Mouse (Mus musculus): ENCODE data around the gene Mrpl14. TPM values are rescaled to one million over a fixed set of nuclear protein-coding genes. Genes with fewer than 3 reads are reported as not detected.

The Mrpl14 gene
- polyA plus RNA-seq (2015; fragmentation: Nextera tagmentation; extraction: Ambion mirVana) = 191 and 214 TPM in 2 replicates

DNA sequence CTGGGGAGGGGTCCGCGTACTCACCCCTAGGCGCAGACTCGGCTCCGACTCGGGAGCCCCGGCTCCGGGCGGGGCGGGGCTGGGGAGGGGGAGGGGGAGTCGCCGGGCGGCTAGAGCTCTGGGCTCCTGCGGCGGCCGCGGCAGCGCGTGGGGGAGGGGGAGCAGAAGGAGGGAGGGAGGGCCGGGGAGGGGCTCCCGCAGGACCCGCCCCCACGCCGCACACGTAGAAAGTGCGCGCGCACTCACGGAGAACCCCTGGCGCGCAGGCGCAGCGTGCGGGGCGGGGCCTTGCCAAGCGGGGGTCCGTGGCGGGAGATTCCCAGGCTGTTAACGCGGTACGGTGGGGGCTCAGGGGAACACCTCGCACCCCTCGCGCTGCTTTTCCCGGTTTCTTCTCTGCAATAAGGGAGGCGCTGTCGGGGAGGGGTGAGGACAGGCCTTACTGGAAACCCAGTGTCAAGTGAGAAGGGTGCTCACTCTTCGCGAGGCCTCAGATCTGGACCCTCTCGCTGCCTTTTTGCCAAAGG, at the start of gene Mrpl14:
Gene Mrpl14, plus strand, starts transcription at position 230 of the 527 bp plus-strand sequence.
- H3K4me1 ChIP-seq (replicated peaks; ENCODE audit: control insufficient read depth, insufficient read depth, low read length) = peaks cover 22% of the 10 kb centered on the region
- peak within 1 kb of the TSS; percentile 85 for H3K27ac ChIP-seq (ENCODE audit: low read length)
- H3K36me3 ChIP-seq (ENCODE audit: control insufficient read depth, insufficient read depth, low read length) = no peaks in the 10 kb centered on the region
- peak within 1 kb of the TSS; percentile 73 for H3K4me2 ChIP-seq (ENCODE audit: low read depth, low read length)
- H3K9me3 ChIP-seq (ENCODE audit: control insufficient read depth, low read length) = no peaks in the 10 kb centered on the region
- 0% methylated on average over 37 of the region's 50 CpGs for WGBS
- peak within 1 kb of the TSS; percentile 94 for H3K4me3 ChIP-seq (ENCODE audit: low read length)
- no peaks in the 10 kb centered on the region for H3K27me3 ChIP-seq (ENCODE audit: control insufficient read depth, insufficient read depth, low read depth, low read length)
- peak; percentile 89 for ATAC-seq (ENCODE audit: low read depth)
- peak within 1 kb of the TSS; percentile 97 for H3K9ac ChIP-seq (ENCODE audit: low read length)

GRCm38 (mm10) chr17:45638596-45639295, 47.4 kb upstream of the Mrpl14 start:
- Histone ChIP-seq H3K4me3 (ENCODE audit: low read length) (no peak overlapping the region), H3K27me3 (ENCODE audit: control insufficient read depth, insufficient read depth, low read depth, low read length) (no peaks in the 10 kb centered on the region), H3K27ac (ENCODE audit: low read length) (no peak overlapping the region), H3K9me3 (ENCODE audit: control insufficient read depth, low read length) (no peaks in the 10 kb centered on the region), H3K4me2 (ENCODE audit: low read depth, low read length) (no peak overlapping the region), H3K36me3 (ENCODE audit: control insufficient read depth, insufficient read depth, low read length) (no peaks in the 10 kb centered on the region), H3K4me1 (replicated peaks; ENCODE audit: control insufficient read depth, insufficient read depth, low read length) (no peaks in the 10 kb centered on the region), H3K9ac (ENCODE audit: low read length) (no peak overlapping the region)
- 65% methylated on average over 16 of the region's 16 CpGs for WGBS
- ATAC-seq (ENCODE audit: low read depth) = no peak

DNA sequence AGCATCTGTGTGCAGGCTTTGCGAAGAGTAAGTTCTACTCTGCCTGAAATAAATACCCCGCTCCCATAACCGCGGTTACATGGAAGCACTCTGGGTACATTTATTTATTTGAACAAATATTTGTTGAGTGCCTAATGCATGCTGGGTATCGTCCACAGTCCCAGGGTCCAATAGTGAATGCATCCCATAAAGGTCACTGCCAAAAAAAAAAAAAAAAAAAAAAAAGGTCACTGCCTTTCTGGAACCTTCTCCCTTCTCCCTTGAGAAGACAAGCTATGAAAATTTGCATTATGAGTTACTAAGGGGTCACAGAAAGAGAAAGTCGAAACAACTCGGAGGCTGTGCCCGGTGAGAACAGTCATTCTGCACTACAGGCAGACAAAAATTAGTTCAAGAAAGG, 44.1 kb upstream of the Mrpl14 start:
- Histone ChIP-seq H3K36me3 (ENCODE audit: control insufficient read depth, insufficient read depth, low read length) (no peaks in the 10 kb centered on the region), H3K4me1 (replicated peaks; ENCODE audit: control insufficient read depth, insufficient read depth, low read length) (no peaks in the 10 kb centered on the region), H3K9ac (ENCODE audit: low read length) (no peak overlapping the region), H3K4me3 (ENCODE audit: low read length) (no peak overlapping the region), H3K4me2 (ENCODE audit: low read depth, low read length) (no peak overlapping the region), H3K27ac (ENCODE audit: low read length) (no peak overlapping the region), H3K27me3 (ENCODE audit: control insufficient read depth, insufficient read depth, low read depth, low read length) (no peaks in the 10 kb centered on the region), H3K9me3 (ENCODE audit: control insufficient read depth, low read length) (no peaks in the 10 kb centered on the region)
- no peak for ATAC-seq (ENCODE audit: low read depth)
- 76% methylated on average over 8 of the region's 8 CpGs for WGBS

DNA sequence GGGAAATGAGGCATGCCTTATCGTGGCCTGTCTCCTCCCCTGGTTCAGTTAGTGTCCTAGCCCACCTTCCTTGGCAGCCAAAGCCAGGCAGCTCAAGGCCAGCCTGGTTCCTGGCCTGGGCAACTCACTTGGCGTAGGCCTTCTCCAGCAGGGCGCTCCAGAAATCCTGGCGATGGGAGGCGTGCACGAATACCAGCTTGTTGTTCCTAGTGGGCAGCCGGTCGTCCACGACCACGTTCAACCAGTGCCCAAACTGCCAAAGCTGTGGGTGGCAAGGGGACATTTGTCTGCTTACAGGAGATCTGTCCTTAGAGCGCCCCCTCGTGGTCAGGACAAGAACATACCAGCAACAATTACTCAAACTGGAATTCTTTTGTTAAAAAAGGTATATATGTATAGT, 43.4 kb upstream of the Mrpl14 start:
- no peaks in the 10 kb centered on the region for H3K9me3 ChIP-seq (ENCODE audit: control insufficient read depth, low read length)
- H3K9ac ChIP-seq (ENCODE audit: low read length) = no peak overlapping the region
- no peak overlapping the region for H3K4me2 ChIP-seq (ENCODE audit: low read depth, low read length)
- no peaks in the 10 kb centered on the region for H3K4me1 ChIP-seq (replicated peaks; ENCODE audit: control insufficient read depth, insufficient read depth, low read length)
- H3K4me3 ChIP-seq (ENCODE audit: low read length) = no peak overlapping the region
- no peak overlapping the region for H3K27ac ChIP-seq (ENCODE audit: low read length)
- no peaks in the 10 kb centered on the region for H3K36me3 ChIP-seq (ENCODE audit: control insufficient read depth, insufficient read depth, low read length)
- no peaks in the 10 kb centered on the region for H3K27me3 ChIP-seq (ENCODE audit: control insufficient read depth, insufficient read depth, low read depth, low read length)
- 19% methylated on average over 12 of the region's 12 CpGs for WGBS
- ATAC-seq (ENCODE audit: low read depth) = 0 out of 2 replicates have a peak, but pooled peaks have one; percentile 31

DNA sequence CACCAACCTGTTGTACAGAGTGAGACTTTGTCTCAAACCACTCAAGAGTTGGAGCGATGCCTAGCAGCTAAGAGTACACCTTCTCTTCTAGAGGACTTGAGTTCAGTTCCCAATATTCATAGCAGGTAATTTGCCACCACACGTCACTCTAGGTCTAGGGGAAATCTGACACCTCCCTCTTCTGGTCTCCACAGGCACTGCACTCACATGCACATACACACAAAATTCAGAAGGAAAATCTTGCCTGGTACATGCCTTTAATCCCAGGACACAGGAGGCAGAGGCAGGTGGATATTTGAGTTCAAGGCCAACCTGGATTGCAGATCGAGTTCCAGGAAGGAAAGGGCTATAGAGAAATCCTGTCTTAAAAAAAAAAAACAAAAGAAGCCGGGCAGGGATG, 41.9 kb upstream of the Mrpl14 start:
- Histone ChIP-seq H3K4me3 (ENCODE audit: low read length) (no peak overlapping the region), H3K9me3 (ENCODE audit: control insufficient read depth, low read length) (no peaks in the 10 kb centered on the region), H3K27me3 (ENCODE audit: control insufficient read depth, insufficient read depth, low read depth, low read length) (no peaks in the 10 kb centered on the region), H3K36me3 (ENCODE audit: control insufficient read depth, insufficient read depth, low read length) (no peaks in the 10 kb centered on the region), H3K4me1 (replicated peaks; ENCODE audit: control insufficient read depth, insufficient read depth, low read length) (no peaks in the 10 kb centered on the region), H3K27ac (ENCODE audit: low read length) (no peak overlapping the region), H3K9ac (ENCODE audit: low read length) (no peak overlapping the region), H3K4me2 (ENCODE audit: low read depth, low read length) (no peak overlapping the region)
- WGBS = 82% methylated on average over 4 of the region's 4 CpGs
- ATAC-seq (ENCODE audit: low read depth) = no peak

- WGBS = 55% methylated on average over 7 of the region's 7 CpGs
- Histone ChIP-seq H3K27me3 (ENCODE audit: control insufficient read depth, insufficient read depth, low read depth, low read length) (no peaks in the 10 kb centered on the region), H3K9ac (ENCODE audit: low read length) (no peak overlapping the region), H3K36me3 (ENCODE audit: control insufficient read depth, insufficient read depth, low read length) (no peaks in the 10 kb centered on the region), H3K27ac (ENCODE audit: low read length) (no peak overlapping the region), H3K4me1 (replicated peaks; ENCODE audit: control insufficient read depth, insufficient read depth, low read length) (no peaks in the 10 kb centered on the region), H3K4me3 (ENCODE audit: low read length) (no peak overlapping the region), H3K9me3 (ENCODE audit: control insufficient read depth, low read length) (no peaks in the 10 kb centered on the region), H3K4me2 (ENCODE audit: low read depth, low read length) (no peak overlapping the region)
- ATAC-seq (ENCODE audit: low read depth) = no peak
These were observed 32.9 kb upstream of the Mrpl14 start for GRCm38 (mm10) chr17:45653233-45653632.

- no peaks in the 10 kb centered on the region for H3K27me3 ChIP-seq (ENCODE audit: control insufficient read depth, insufficient read depth, low read depth, low read length)
- 22% methylated on average over 6 of the region's 6 CpGs for WGBS
- H3K4me2 ChIP-seq (ENCODE audit: low read depth, low read length) = no peak overlapping the region
- no peak overlapping the region for H3K4me3 ChIP-seq (ENCODE audit: low read length)
- no peaks in the 10 kb centered on the region for H3K4me1 ChIP-seq (replicated peaks; ENCODE audit: control insufficient read depth, insufficient read depth, low read length)
- ATAC-seq (ENCODE audit: low read depth) = no peak
- no peak overlapping the region for H3K27ac ChIP-seq (ENCODE audit: low read length)
- no peak overlapping the region for H3K9ac ChIP-seq (ENCODE audit: low read length)
- H3K9me3 ChIP-seq (ENCODE audit: control insufficient read depth, low read length) = no peaks in the 10 kb centered on the region
- no peaks in the 10 kb centered on the region for H3K36me3 ChIP-seq (ENCODE audit: control insufficient read depth, insufficient read depth, low read length)
These were observed 30.3 kb upstream of the Mrpl14 start for GRCm38 (mm10) chr17:45655820-45656219.

DNA sequence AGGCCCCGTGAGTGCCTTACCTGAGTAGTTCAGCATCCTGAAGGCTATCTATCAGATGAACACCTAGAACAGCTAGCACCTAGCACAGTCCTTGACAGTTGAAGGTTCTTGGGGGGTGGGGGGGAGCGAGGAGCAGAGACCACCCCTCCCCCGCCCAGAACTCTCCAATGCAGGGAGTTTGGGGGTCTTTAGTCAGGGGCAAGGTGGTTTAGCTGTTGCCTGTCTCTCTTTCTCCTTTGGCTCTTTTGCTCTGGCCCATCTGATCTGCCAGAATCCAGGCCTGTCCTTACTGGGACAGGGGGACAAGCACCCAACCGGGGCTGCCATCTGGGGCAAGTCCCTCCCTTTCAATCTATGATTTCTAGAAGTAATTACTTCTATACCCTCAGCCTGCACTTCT, 26.9 kb upstream of the Mrpl14 start, which contains the start of gene Capn11:
Gene Capn11, minus strand, starts transcription at position 101 of the 400 bp plus-strand sequence.
- H3K27me3 ChIP-seq (ENCODE audit: control insufficient read depth, insufficient read depth, low read depth, low read length) = no peaks in the 10 kb centered on the region
- no peak within 1 kb of the TSS for H3K9ac ChIP-seq (ENCODE audit: low read length)
- no peak for ATAC-seq (ENCODE audit: low read depth)
- H3K4me2 ChIP-seq (ENCODE audit: low read depth, low read length) = no peak within 1 kb of the TSS
- H3K9me3 ChIP-seq (ENCODE audit: control insufficient read depth, low read length) = no peaks in the 10 kb centered on the region
- no peaks in the 10 kb centered on the region for H3K4me1 ChIP-seq (replicated peaks; ENCODE audit: control insufficient read depth, insufficient read depth, low read length)
- H3K4me3 ChIP-seq (ENCODE audit: low read length) = no peak within 1 kb of the TSS
- H3K36me3 ChIP-seq (ENCODE audit: control insufficient read depth, insufficient read depth, low read length) = peaks cover 5% of the 10 kb centered on the region
- WGBS = 74% methylated on average over 4 of the region's 4 CpGs
- H3K27ac ChIP-seq (ENCODE audit: low read length) = no peak within 1 kb of the TSS

DNA sequence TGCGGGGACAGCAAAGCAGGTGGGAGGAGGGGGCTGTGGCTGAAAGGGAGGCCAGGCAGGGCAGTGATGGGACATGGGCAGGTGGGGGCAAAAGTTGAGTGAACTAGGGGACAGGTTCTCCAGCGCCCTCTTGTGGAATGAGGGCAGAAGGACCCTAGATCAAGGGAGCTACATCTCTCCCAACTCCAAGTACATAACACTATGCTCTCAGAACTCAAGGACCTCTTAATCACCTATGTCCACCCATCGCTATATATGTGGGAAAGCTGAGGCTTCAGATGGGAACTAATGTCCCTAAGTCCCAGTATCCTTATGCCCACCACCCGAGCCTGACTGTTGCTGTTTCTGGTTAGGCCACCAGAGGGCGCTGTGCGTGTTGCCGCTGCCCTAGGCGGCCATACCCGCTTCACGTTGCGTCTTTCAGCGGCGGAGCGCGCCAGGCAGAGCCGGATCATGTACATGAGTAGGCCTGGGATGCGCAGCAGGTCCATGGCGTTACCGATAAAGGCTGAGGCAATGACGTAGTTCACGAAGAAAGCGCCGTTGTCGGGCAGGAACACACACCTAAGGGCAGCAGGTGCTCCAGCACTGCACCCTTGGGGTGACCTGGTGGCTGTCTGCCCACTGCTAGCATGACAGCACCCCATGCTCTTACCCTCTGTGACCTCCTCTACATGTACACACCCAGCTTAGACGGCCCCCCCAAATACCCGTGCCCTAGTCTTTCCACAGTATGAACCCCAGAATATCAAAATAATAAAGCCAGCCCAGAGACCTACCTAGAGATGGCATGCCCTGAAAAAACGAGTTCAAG, 22.8 kb upstream of the Mrpl14 start:
- Histone ChIP-seq H3K9ac (ENCODE audit: low read length) (no peak overlapping the region), H3K27ac (ENCODE audit: low read length) (no peak overlapping the region), H3K4me1 (replicated peaks; ENCODE audit: control insufficient read depth, insufficient read depth, low read length) (no peaks in the 10 kb centered on the region), H3K9me3 (ENCODE audit: control insufficient read depth, low read length) (no peaks in the 10 kb centered on the region), H3K27me3 (ENCODE audit: control insufficient read depth, insufficient read depth, low read depth, low read length) (no peaks in the 10 kb centered on the region), H3K36me3 (ENCODE audit: control insufficient read depth, insufficient read depth, low read length) (peaks cover 20% of the 10 kb centered on the region), H3K4me2 (ENCODE audit: low read depth, low read length) (peak overlapping the region; percentile 23; the same call in 1 of the 2 replicates), H3K4me3 (ENCODE audit: low read length) (no peak overlapping the region)
- WGBS = 27% methylated on average over 27 of the region's 27 CpGs
- ATAC-seq (ENCODE audit: low read depth) = peak; percentile 59
